Mouse (Mus musculus) MEL (cell line): ENCODE measurements around the gene Pyroxd2.

Source experiments
- CHD1 ChIP-seq: IDR thresholded peaks from 2 replicates; pipeline ENCODE4 v1.6.1; 2012; ENCODE audit warnings: low read depth, mild to moderate bottlenecking, inconsistent platforms, low read length, improper control_type of control experiment
- CTCF ChIP-seq, 3 experiments: IDR thresholded peaks in 2 of 3; conservative IDR thresholded peaks in 1 of 3; 2 replicates each; pipeline ENCODE4 v1.5.1; 2011 to 2012; ENCODE audit warnings: low read length in 3 of 3, low read depth in 2 of 3, mild to moderate bottlenecking in 2 of 3, improper control_type of control experiment in 1 of 3, inconsistent platforms in 1 of 3, mixed read lengths in 1 of 3, moderate library complexity in 1 of 3; ENCODE audit not compliant: control insufficient read depth in 1 of 3, insufficient read depth in 1 of 3, poor library complexity in 1 of 3, severe bottlenecking in 1 of 3
- EP300 ChIP-seq, 2 experiments: IDR thresholded peaks; 2 replicates each; pipeline ENCODE4 v1.6.1; 2011; ENCODE audit warnings: improper control_type of control experiment in 2 of 2, low read length in 2 of 2, low read depth in 1 of 2, mild to moderate bottlenecking in 1 of 2
- JUND ChIP-seq: IDR thresholded peaks from 2 replicates; pipeline ENCODE4 v1.6.1; 2011; ENCODE audit warnings: low read depth, mild to moderate bottlenecking, improper control_type of control experiment, low read length
- NELFE ChIP-seq: IDR thresholded peaks from 2 replicates; pipeline ENCODE4 v1.6.1; 2011; ENCODE audit warnings: low read depth, low read length, improper control_type of control experiment
- POLR2A ChIP-seq, 2 experiments: IDR thresholded peaks; 2 replicates each; pipeline ENCODE4 v1.6.1; 2011 to 2012; ENCODE audit warnings: low read length in 2 of 2, mild to moderate bottlenecking in 2 of 2, control low read depth in 1 of 2, improper control_type of control experiment in 1 of 2, low read depth in 1 of 2, moderate library complexity in 1 of 2; ENCODE audit not compliant: control insufficient read depth in 1 of 2, insufficient read depth in 1 of 2, poor library complexity in 1 of 2
- SIN3A ChIP-seq: IDR thresholded peaks from 2 replicates; pipeline ENCODE4 v1.6.1; 2012; ENCODE audit warnings: low read length, improper control_type of control experiment, inconsistent platforms
- ZC3H11A ChIP-seq: IDR thresholded peaks from 2 replicates; pipeline ENCODE4 v1.6.1; 2012; ENCODE audit warnings: low read depth, mild to moderate bottlenecking, inconsistent platforms, low read length, improper control_type of control experiment

DNA sequence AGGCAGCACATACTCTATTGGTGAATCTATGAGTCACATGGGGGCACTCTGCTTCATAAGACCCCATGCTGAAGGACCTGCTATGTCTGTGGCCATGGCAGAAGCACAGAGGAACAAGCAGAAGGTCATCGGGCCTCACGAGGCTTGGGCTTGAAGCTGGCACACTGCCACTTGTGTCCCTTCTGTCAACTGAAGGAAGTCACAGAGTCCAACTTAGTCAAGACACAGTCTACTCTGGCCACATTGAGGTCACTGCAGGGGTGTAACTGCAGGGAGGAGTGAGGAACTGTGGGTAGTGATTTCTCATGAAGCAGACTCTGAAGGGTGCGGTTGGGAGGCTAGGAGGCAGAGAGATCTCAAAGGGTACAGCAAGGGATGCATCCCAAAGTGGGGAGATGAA, 75.1 kb downstream of the Pyroxd2 start:
- TF ChIP-seq CTCF (IDR thresholded peaks at IDR 0.05 in 2 of 3, conservative IDR thresholded peaks at IDR 0.05 in 1 of 3; ENCODE audit: control insufficient read depth in 1 of 3, insufficient read depth in 1 of 3, low read depth in 2 of 3, low read length in 3 of 3, poor library complexity in 1 of 3, severe bottlenecking in 1 of 3), result no peak
- no peak for TF ChIP-seq JUND
- no peak for TF ChIP-seq CHD1
- TF ChIP-seq SIN3A, result no peak
- no peak for TF ChIP-seq POLR2A (IDR thresholded peaks at IDR 0.05; ENCODE audit: control insufficient read depth in 1 of 2, insufficient read depth in 1 of 2, low read depth in 1 of 2, low read length in 2 of 2, poor library complexity in 1 of 2)
- TF ChIP-seq EP300 (IDR thresholded peaks at IDR 0.05; ENCODE audit: low read depth in 1 of 2, low read length in 2 of 2), result no peak
- no peak for TF ChIP-seq NELFE
- TF ChIP-seq ZC3H11A, result no peak
